Mouse (Mus musculus) hindbrain, embryonic 16.5 days (tissue): ENCODE results near the gene Ttc9b. TPM values are rescaled to one million over a fixed set of nuclear protein-coding genes. Genes with fewer than 3 reads are reported as not detected.

Experiments used
- ATAC-seq: fragments of 200-750 bp; cut with Nextera tagmentation; 2 replicates; pipeline ENCODE4 v1.8.0; 2017; ENCODE audit warnings: moderate TSS enrichment, moderate library complexity
- H3K27ac ChIP-seq: fragments of 300-500 bp; sonication (generic); 2 replicates; pipeline ENCODE4 v1.5.1; 2014; ENCODE audit warnings: low read depth, mild to moderate bottlenecking, control low read depth, low read length, moderate library complexity
- H3K27me3 ChIP-seq: fragments of 300-500 bp; sonication (generic); replicated peaks from 2 replicates; pipeline ENCODE4 v1.6.1; 2014; ENCODE audit warnings: low read length; ENCODE audit not compliant: control insufficient read depth, insufficient read depth
- H3K36me3 ChIP-seq: fragments of 300-500 bp; sonication (generic); 2 replicates; pipeline ENCODE4 v1.6.1; 2014; ENCODE audit warnings: mild to moderate bottlenecking, low read length, moderate library complexity, mixed read lengths; ENCODE audit not compliant: control insufficient read depth, insufficient read depth
- H3K4me1 ChIP-seq: fragments of 300-500 bp; sonication (generic); 2 replicates; pipeline ENCODE4 v1.6.1; 2014; ENCODE audit warnings: low read depth, low read length; ENCODE audit not compliant: control insufficient read depth, insufficient read depth
- H3K4me2 ChIP-seq: fragments of 300-500 bp; sonication (generic); 2 replicates; pipeline ENCODE4 v1.6.1; 2014; ENCODE audit warnings: mild to moderate bottlenecking, low read length, control low read depth, moderate library complexity
- H3K4me3 ChIP-seq: fragments of 300-500 bp; sonication (generic); 2 replicates; pipeline ENCODE4 v1.5.1; 2014; ENCODE audit warnings: mild to moderate bottlenecking, low read length, control low read depth, moderate library complexity
- H3K9ac ChIP-seq: fragments of 300-500 bp; sonication (generic); 2 replicates; pipeline ENCODE4 v1.6.1; 2014; ENCODE audit warnings: low read depth, mild to moderate bottlenecking, control low read depth, low read length, moderate library complexity
- H3K9me3 ChIP-seq: fragments of 300-500 bp; sonication (generic); 2 replicates; pipeline ENCODE4 v1.6.1; 2014; ENCODE audit warnings: mild to moderate bottlenecking, low read length, moderate library complexity; ENCODE audit not compliant: control insufficient read depth
- WGBS: fragments of 180-500 bp; shearing (Covaris S2); extraction: QIAGEN DNeasy Blood & Tissue Kit; methylation state at CpG from one replicate; pipeline ENCODE4 v1.1.7; 2014; 5-methylcytosine and 5-hydroxymethylcytosine counted together
- polyA plus RNA-seq: library from polyadenylated mRNA; unstranded; fragments of >200 nt; fragmentation: Nextera tagmentation; extraction: Ambion mirVana; gene quantifications from 2 replicates; pipeline ENCODE4 v1.2.1, GENCODE M21; 2015

Ttc9b gene
- polyA plus RNA-seq, 1 experiment from 2014 or later, result 99.1 TPM

DNA sequence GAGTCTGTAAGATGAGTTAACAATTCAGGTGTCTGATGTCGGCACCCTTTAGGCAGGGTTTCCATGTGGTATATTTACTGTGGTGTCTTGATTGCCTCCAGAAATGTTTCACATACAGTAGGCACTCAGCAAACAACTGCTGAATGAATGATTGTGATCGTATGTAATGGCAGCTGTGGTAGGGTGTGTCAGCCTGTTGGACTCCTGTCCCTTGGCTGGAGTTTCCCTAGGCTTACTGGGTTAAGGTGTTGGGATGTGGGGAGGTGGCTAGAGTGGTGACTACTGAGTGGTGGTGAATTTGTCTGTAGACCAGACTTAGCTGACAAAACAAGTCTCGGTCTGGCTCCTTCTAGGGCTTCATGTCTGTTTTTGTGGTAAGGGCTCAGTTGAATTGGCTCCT, 43.3 kb upstream of the Ttc9b start:
- peak overlapping the region; percentile 17; the same call in 1 of the 2 replicates for H3K27ac ChIP-seq
- H3K4me1 ChIP-seq, result peaks cover 38% of the 10 kb centered on the region
- H3K36me3 ChIP-seq, result no peaks in the 10 kb centered on the region
- H3K4me2 ChIP-seq, result no peak overlapping the region
- H3K27me3 ChIP-seq, result no peaks in the 10 kb centered on the region
- no peak overlapping the region for H3K4me3 ChIP-seq
- WGBS, result 86% methylated on average over 3 of the region's 3 CpGs
- H3K9ac ChIP-seq, result no peak overlapping the region
- H3K9me3 ChIP-seq, result no peaks in the 10 kb centered on the region
- no peak for ATAC-seq

DNA sequence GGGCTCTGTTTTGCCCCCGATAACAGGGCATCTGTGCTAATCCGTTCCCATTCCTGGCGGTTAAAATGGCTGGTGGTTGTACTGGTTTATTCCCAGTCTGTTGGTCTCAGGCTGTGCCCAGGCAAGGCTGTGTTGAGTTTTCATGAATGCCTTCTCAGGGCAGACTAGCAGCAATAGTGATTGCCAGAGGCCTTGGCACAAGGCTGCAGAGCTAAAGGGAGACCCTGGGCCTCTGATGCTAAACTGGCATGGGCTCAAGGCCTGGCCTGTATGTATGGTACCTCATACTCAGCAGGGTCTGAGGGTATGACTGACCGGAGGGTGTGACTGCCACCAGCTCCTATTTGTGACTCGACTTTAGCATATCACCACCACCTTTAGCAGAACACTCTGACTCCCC, 42.8 kb upstream of the Ttc9b start:
- no peak for ATAC-seq
- no peaks in the 10 kb centered on the region for H3K36me3 ChIP-seq
- 85% methylated on average over 5 of the region's 5 CpGs for WGBS
- no peak overlapping the region for H3K9ac ChIP-seq
- H3K27ac ChIP-seq, result no peak overlapping the region; the same call in 1 of the 2 replicates
- H3K4me2 ChIP-seq, result no peak overlapping the region
- no peak overlapping the region for H3K4me3 ChIP-seq
- no peaks in the 10 kb centered on the region for H3K9me3 ChIP-seq
- no peaks in the 10 kb centered on the region for H3K27me3 ChIP-seq
- peaks cover 33% of the 10 kb centered on the region for H3K4me1 ChIP-seq

DNA sequence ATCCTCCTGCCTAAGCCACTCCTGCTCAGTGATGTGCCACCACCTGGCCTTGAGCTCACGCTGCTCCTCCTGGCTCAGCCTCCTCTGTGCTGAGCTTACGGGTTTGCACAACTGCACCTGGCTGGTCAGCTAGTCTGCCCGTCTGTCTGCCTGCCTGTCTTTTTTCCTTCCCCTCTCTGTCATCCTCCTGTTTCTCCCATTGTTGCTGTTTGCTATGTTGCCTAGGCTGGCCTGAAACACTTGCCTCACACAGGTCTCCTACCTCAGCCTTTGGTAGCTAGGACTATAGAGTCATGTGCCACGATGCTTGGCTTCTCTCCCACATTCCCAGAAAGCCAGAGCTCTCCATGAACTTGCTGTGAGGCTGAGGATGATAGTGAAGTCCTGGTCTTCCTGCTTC, 40.8 kb upstream of the Ttc9b start:
- no peaks in the 10 kb centered on the region for H3K27me3 ChIP-seq
- H3K4me1 ChIP-seq, result peaks cover 19% of the 10 kb centered on the region
- no peak for ATAC-seq
- 48% methylated on average over 4 of the region's 4 CpGs for WGBS
- H3K4me3 ChIP-seq, result no peak overlapping the region
- peaks cover 5% of the 10 kb centered on the region; the same call in 1 of the 2 replicates for H3K36me3 ChIP-seq
- peak overlapping the region; percentile 27 for H3K9ac ChIP-seq
- H3K27ac ChIP-seq, result peak overlapping the region; percentile 70; the same call in 1 of the 2 replicates
- no peak overlapping the region for H3K4me2 ChIP-seq
- no peaks in the 10 kb centered on the region for H3K9me3 ChIP-seq

DNA sequence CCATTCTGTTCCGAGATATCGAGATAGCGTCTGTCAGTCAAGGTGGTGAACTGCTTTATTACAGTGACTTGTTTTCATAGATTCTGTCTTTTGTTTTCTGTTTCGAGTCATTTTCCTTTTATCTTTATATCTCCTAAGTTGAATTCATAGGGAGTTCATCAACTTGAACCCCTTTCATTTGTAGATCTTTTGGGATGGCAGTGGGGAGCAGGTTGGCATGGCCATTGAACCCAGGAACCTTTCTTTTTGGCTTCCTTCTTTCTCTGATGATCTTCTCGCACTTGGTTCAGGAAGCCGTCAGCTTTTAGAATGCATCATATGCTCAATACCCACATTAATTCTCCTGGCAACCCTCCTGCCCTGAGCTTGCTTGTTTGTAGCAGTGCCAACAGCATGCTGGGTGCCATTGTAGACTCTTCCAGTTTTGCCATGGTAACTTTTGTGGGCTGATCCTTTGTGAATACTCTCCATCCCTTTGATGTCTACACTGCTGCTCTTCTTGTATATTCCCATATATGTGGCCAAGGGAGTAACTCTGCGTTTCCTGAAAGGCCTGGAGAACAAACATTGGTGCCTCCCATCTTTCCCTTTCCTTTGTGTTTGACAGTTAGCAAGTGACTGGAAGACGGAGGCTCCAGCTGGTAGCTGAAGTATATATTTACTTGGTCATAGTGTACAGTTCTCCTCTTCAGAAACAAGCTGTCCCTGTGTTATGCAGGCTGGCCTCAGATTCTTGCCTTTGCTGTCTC, 39.8 kb upstream of the Ttc9b start:
- peak overlapping the region; percentile 19; the same call in 1 of the 2 replicates for H3K4me2 ChIP-seq
- 29% methylated on average over 8 of the region's 8 CpGs for WGBS

DNA sequence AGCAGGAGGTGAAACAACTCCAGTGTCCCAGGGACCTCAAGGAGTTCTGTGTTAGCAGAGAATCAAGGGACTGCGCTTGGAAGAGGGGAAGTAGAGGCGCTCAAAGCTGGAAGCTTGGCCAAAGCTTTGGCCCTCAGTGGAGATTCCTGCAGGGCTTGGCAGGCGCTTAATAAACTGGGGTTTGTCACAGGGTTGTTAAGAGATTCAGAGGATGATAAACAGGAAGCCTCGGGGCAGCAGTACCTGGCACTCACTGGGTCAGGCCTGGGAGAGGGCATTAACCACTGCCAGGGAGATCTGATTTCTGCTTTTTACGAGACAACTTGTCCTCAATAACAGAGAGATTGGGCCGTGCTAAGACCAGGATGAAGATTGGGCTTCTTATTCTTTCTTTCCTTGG, 32.7 kb upstream of the Ttc9b start:
- no peak overlapping the region for H3K27ac ChIP-seq
- no peaks in the 10 kb centered on the region for H3K27me3 ChIP-seq
- no peak for ATAC-seq
- H3K4me2 ChIP-seq, result no peak overlapping the region
- no peaks in the 10 kb centered on the region for H3K4me1 ChIP-seq
- H3K4me3 ChIP-seq, result no peak overlapping the region
- 71% methylated on average over 6 of the region's 6 CpGs for WGBS
- H3K9me3 ChIP-seq, result no peaks in the 10 kb centered on the region
- no peak overlapping the region for H3K9ac ChIP-seq
- H3K36me3 ChIP-seq, result peaks cover 18% of the 10 kb centered on the region

More for the DNA sequence above, 39.8 kb upstream of the Ttc9b start:
- peaks cover 7% of the 10 kb centered on the region; the same call in 1 of the 2 replicates for H3K36me3 ChIP-seq
- no peaks in the 10 kb centered on the region for H3K27me3 ChIP-seq
- H3K9ac ChIP-seq, result no peak overlapping the region; the same call in 1 of the 2 replicates
- H3K4me3 ChIP-seq, result no peak overlapping the region
- H3K27ac ChIP-seq, result peak overlapping the region; percentile 64
- peak; percentile 87 for ATAC-seq
- no peaks in the 10 kb centered on the region for H3K9me3 ChIP-seq
- H3K4me1 ChIP-seq, result peaks cover 19% of the 10 kb centered on the region

DNA sequence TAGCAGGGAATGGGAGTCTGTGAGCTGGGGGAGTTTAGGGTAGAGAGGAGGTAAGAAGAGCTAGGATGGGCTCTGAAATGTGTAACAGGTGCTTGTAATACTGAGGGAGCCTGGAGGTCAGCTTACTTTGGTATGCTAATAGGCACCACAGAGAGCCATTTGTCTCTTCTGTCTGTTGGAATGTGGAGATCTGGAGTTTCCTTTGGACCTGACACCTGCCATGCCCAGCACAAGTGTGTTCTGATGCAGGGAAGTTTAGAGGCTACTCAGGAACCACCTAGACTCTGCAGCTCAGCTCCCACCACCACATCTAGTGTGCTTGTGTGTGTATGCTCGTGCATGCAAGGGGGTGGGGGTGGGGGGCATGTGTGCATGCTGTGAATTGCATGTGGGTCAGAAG, 31.5 kb upstream of the Ttc9b start:
- H3K4me2 ChIP-seq, result no peak overlapping the region
- no peak overlapping the region for H3K9ac ChIP-seq
- no peaks in the 10 kb centered on the region for H3K4me1 ChIP-seq
- H3K9me3 ChIP-seq, result no peaks in the 10 kb centered on the region
- no peak overlapping the region for H3K27ac ChIP-seq
- H3K4me3 ChIP-seq, result no peak overlapping the region
- WGBS, result 64% methylated on average over 1 of the region's 1 CpGs
- H3K27me3 ChIP-seq, result no peaks in the 10 kb centered on the region
- H3K36me3 ChIP-seq, result peaks cover 13% of the 10 kb centered on the region
- no peak for ATAC-seq

DNA sequence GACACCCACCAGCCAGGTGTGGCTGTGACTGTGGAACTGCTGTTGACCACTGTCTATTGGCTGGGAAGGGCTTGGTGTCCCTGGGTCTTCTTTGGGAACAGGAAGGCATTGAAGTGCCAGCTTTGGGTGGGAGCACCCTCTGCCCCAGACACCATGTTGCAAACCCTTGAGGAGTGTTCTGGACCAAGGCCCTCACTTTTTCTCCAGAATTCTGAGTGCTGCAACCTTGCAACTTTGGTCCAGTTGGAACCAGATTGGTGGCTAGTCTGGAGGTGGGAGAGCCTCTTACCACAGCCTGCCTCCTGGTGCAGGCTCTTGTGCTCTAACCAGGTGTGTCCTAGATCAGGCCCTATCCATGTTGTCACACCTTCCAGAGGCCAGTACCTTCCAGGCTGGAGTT, 28.7 kb upstream of the Ttc9b start:
- Histone ChIP-seq H3K4me3 (no peak overlapping the region), H3K9me3 (no peaks in the 10 kb centered on the region), H3K4me2 (no peak overlapping the region), H3K36me3 (peaks cover 19% of the 10 kb centered on the region), H3K27me3 (no peaks in the 10 kb centered on the region), H3K9ac (no peak overlapping the region), H3K4me1 (no peaks in the 10 kb centered on the region), H3K27ac (no peak overlapping the region)
- ATAC-seq, result no peak

DNA sequence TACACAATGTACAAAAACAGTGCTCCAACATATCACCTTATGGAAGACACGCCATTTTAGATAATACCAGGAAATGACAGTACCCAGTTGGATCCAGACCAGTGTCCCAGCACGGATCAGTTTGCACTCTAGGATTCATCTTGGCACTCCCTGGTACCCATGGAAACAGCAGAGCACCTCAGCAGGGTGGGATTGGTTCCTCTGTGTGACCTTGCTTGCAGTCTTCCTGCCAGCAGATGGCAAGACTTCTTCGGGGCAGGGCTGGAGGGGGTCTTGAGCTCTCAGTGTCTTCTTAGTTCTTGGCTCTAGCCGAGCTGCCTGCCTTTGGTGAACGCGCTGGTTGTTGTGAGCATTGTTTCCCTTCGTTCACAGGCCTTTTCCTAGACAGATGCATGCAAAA, 26.0 kb upstream of the Ttc9b start:
- no peaks in the 10 kb centered on the region for H3K4me1 ChIP-seq

DNA sequence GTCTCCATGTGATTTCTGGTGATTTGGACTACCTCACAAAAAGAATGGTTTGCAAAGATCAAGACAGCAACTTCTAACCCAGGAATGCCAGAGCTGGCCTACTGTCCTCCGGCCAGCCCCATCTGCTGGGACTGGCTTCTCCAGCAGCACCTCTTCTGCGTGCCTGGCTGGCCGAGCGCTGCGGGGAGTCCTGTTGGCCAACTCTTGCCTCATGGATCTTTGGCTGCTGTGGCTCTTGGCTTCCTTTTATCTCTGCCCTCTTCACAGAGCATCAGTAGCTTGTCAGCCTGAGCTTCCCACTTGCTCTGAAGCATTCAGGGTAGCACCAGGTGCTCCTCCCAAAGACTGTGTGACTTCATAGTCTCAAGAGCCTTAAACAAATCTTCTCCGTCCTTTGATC, 25.5 kb upstream of the Ttc9b start:
- Histone ChIP-seq H3K36me3 (peaks cover 28% of the 10 kb centered on the region), H3K9ac (no peak overlapping the region), H3K9me3 (no peaks in the 10 kb centered on the region), H3K4me1 (no peaks in the 10 kb centered on the region), H3K4me2 (no peak overlapping the region), H3K27me3 (no peaks in the 10 kb centered on the region), H3K4me3 (no peak overlapping the region), H3K27ac (no peak overlapping the region; the same call in 1 of the 2 replicates)
- no peak for ATAC-seq
- 97% methylated on average over 6 of the region's 6 CpGs for WGBS

More for the DNA sequence above, 26.0 kb upstream of the Ttc9b start:
- H3K9me3 ChIP-seq, result no peaks in the 10 kb centered on the region
- H3K27me3 ChIP-seq, result no peaks in the 10 kb centered on the region
- H3K27ac ChIP-seq, result no peak overlapping the region
- ATAC-seq, result no peak
- H3K36me3 ChIP-seq, result peaks cover 23% of the 10 kb centered on the region
- H3K9ac ChIP-seq, result no peak overlapping the region
- H3K4me3 ChIP-seq, result no peak overlapping the region
- no peak overlapping the region for H3K4me2 ChIP-seq
- WGBS, result 77% methylated on average over 7 of the region's 7 CpGs
